8 mouse cellular contexts compared by ENCODE assay signal in genomic region chr7:99352526-99353400, GRCm38 (mm10). TPM values are rescaled to one million over a fixed set of nuclear protein-coding genes. Genes with fewer than 3 reads are reported as not detected.
DNase-seq lines count a peak whose midpoint lies in the region; ATAC-seq lines count a peak whose summit lies in the region.
"Had no signal": no experiment of that assay in that cellular context is flagged by ENCODE, and none has a peak within 500 bp of the region (broad histone marks: within the 10 kb centered on the region; RNA-seq: fewer than 3 reads in every experiment).

Gene Serpinh1 (minus strand): TSS chr7:99353239.

- peak within 1 kb of the TSS; percentile 48 for H3K9ac ChIP-seq in hindbrain, embryonic 15.5 days
- peak within 1 kb of the TSS; percentile 79 for H3K9ac ChIP-seq in midbrain, embryonic 11.5 days (ENCODE audit: low read length)
- H3K9ac ChIP-seq in stomach, embryonic 16.5 days (ENCODE audit: low read length): peak within 1 kb of the TSS; percentile 75

- H3K4me1 ChIP-seq in hindbrain, embryonic 15.5 days (replicated peaks): peaks cover 62% of the 10 kb centered on the region
- peaks cover 59% of the 10 kb centered on the region for H3K4me1 ChIP-seq in midbrain, embryonic 11.5 days (ENCODE audit: control insufficient read depth, insufficient read depth, low read length)
- peaks cover 46% of the 10 kb centered on the region for H3K4me1 ChIP-seq in stomach, embryonic 16.5 days (ENCODE audit: control insufficient read depth, insufficient read depth, low read length)

- peak; percentile 90 to 95 for DNase-seq in adrenal gland, adult (ENCODE audit: inconsistent age in 2 of 2, low spot score in 1 of 2)
- DNase-seq in cerebellum, postnatal 25 days: peak; percentile 31 to 44
- DNase-seq in gastrocnemius, postnatal 14 days: peak; percentile 92
- DNase-seq in left cerebral cortex, postnatal 36 days (ENCODE audit: low spot score in 2 of 2): peak; percentile 39 to 42
- peak; percentile 97 for DNase-seq in midbrain, embryonic 11.5 days (ENCODE audit: low spot score, missing footprints)

- no peaks in the 10 kb centered on the region for H3K36me3 ChIP-seq in hindbrain, embryonic 15.5 days
- H3K36me3 ChIP-seq in midbrain, embryonic 11.5 days (ENCODE audit: control insufficient read depth, insufficient read depth, low read length): peaks cover 10% of the 10 kb centered on the region
- peaks cover 14% of the 10 kb centered on the region for H3K36me3 ChIP-seq in stomach, embryonic 16.5 days (ENCODE audit: control insufficient read depth, insufficient read depth, low read length)

- peak within 1 kb of the TSS; percentile 37 for H3K4me3 ChIP-seq in hindbrain, embryonic 15.5 days
- H3K4me3 ChIP-seq in midbrain, embryonic 11.5 days (ENCODE audit: low read depth, low read length): peak within 1 kb of the TSS; percentile 47
- H3K4me3 ChIP-seq in stomach, embryonic 16.5 days (replicated peaks; ENCODE audit: low read length): peak within 1 kb of the TSS; percentile 75

- intact Hi-C loops in gastrocnemius, postnatal 14 days (cut with DNase I; ENCODE audit: low total_unique reads): no loop called here
- intact Hi-C loops in left cerebral cortex, postnatal 36 days (cut with DNase I): no loop called here

- H3K27me3 ChIP-seq in hindbrain, embryonic 15.5 days: no peaks in the 10 kb centered on the region
- H3K27me3 ChIP-seq in midbrain, embryonic 11.5 days (ENCODE audit: control insufficient read depth, insufficient read depth, low read length): no peaks in the 10 kb centered on the region
- H3K27me3 ChIP-seq in stomach, embryonic 16.5 days (ENCODE audit: control insufficient read depth, insufficient read depth, low read length): no peaks in the 10 kb centered on the region

- WGBS in hindbrain, embryonic 15.5 days: 3% methylated on average over 35 of the region's 35 CpGs
- WGBS in midbrain, embryonic 11.5 days: under 1% methylated on average over 35 of the region's 35 CpGs
- WGBS in stomach, embryonic 16.5 days: under 1% methylated on average over 35 of the region's 35 CpGs

- H3K27ac ChIP-seq in hindbrain, embryonic 15.5 days (replicated peaks): peak within 1 kb of the TSS; percentile 71
- H3K27ac ChIP-seq in midbrain, embryonic 11.5 days (ENCODE audit: low read depth, low read length): peak within 1 kb of the TSS; percentile 87
- peak within 1 kb of the TSS; percentile 94 for H3K27ac ChIP-seq in stomach, embryonic 16.5 days (ENCODE audit: low read length)
- H3K27ac ChIP-seq: macrophage had no signal

- H3K4me2 ChIP-seq in hindbrain, embryonic 15.5 days: peak within 1 kb of the TSS; percentile 58
- peak within 1 kb of the TSS; percentile 77 for H3K4me2 ChIP-seq in midbrain, embryonic 11.5 days
- peak within 1 kb of the TSS; percentile 62 for H3K4me2 ChIP-seq in stomach, embryonic 16.5 days (ENCODE audit: low read depth, low read length)

- H3K9me3 ChIP-seq in hindbrain, embryonic 15.5 days: no peaks in the 10 kb centered on the region
- H3K9me3 ChIP-seq in midbrain, embryonic 11.5 days (ENCODE audit: control insufficient read depth, low read length): no peaks in the 10 kb centered on the region
- H3K9me3 ChIP-seq in stomach, embryonic 16.5 days (replicated peaks; ENCODE audit: control insufficient read depth, low read length): no peaks in the 10 kb centered on the region

- peak; percentile 68; the same call in 1 of the 2 replicates for ATAC-seq in hindbrain, embryonic 15.5 days (ENCODE audit: low FRiP score, low read depth)
- peak; percentile 53 for ATAC-seq in midbrain, embryonic 11.5 days (ENCODE audit: low FRiP score)
- peak; percentile 84 for ATAC-seq in stomach, embryonic 16.5 days (ENCODE audit: insufficient read depth, low FRiP score)

RNA-seq across cellular contexts. Expression of gene Serpinh1, which starts in this region (rescaled TPM):
- total RNA-seq in gastrocnemius, postnatal 14 days (2021): 100 to 1,000 TPM; 190 to 248 TPM
- 286 and 303 TPM in 2 replicates for polyA plus RNA-seq in hindbrain, embryonic 15.5 days (2015; fragmentation: Nextera tagmentation; extraction: Ambion mirVana)
- 10 to 100 TPM; 22.6 to 25.6 TPM for total RNA-seq in left cerebral cortex, postnatal 36 days (2021)
- 202 and 210 TPM in 2 replicates for polyA plus RNA-seq in midbrain, embryonic 11.5 days (2014; fragmentation: Nextera tagmentation; extraction: Ambion mirVana)
- polyA plus RNA-seq in stomach, embryonic 16.5 days (2015; fragmentation: Nextera tagmentation; extraction: Ambion mirVana): 1,327 and 1,379 TPM in 2 replicates

Comparison
In these comparisons a context has a peak if more than half of its experiments do, and no peak if none do; other contexts are left out.
1. Peak in every context shown above with its lines: DNase-seq, ATAC-seq, H3K4me3 ChIP-seq and H3K27ac ChIP-seq.
2. RNA of gene Serpinh1 (total RNA-seq): 190 to 248 TPM in gastrocnemius, postnatal 14 days; 22.6 to 25.6 TPM in left cerebral cortex, postnatal 36 days; every median in the first group is over 4 times any median in the second.
3. DNase-seq: peak in every context shown above with its lines; median percentile 97 in midbrain, embryonic 11.5 days; 92 in adrenal gland, adult; 92 in gastrocnemius, postnatal 14 days; 40 in left cerebral cortex, postnatal 36 days; 38 in cerebellum, postnatal 25 days.